Mouse (Mus musculus) frontal cortex, postnatal 10 days (tissue): ENCODE measurements around the gene Pxdc1.

Experiments
- DNase-seq, 2 experiments: peaks; one replicate each; pipeline ENCODE4 v3.0.0; 2022; ENCODE audit warnings: low spot score in 2 of 2, mixed read lengths in 1 of 2

Gene Pxdc1

GRCm38 (mm10) chr13:34653391-34653790 lies at the start of gene Pxdc1:
TSS of gene Pxdc1 (minus strand) at chr13:34653486.
- DNase-seq = no peak

- no peak for DNase-seq
These were observed 47.3 kb upstream of the Pxdc1 start for GRCm38 (mm10) chr13:34700630-34701029.

GRCm38 (mm10) chr13:34700091-34700490 lies 46.8 kb upstream of the Pxdc1 start:
- no peak for DNase-seq

- DNase-seq = no peak
These were observed 43.5 kb upstream of the Pxdc1 start for GRCm38 (mm10) chr13:34696734-34697332.

GRCm38 (mm10) chr13:34693111-34693510 lies 39.8 kb upstream of the Pxdc1 start:
- no peak for DNase-seq

GRCm38 (mm10) chr13:34691049-34691448 lies 37.8 kb upstream of the Pxdc1 start:
- DNase-seq = no peak

- no peak for DNase-seq
These were observed 31.9 kb upstream of the Pxdc1 start for GRCm38 (mm10) chr13:34685008-34685765.

GRCm38 (mm10) chr13:34683762-34684488 lies 30.6 kb upstream of the Pxdc1 start:
- DNase-seq = no peak

GRCm38 (mm10) chr13:34683270-34683669 lies 30.0 kb upstream of the Pxdc1 start:
- DNase-seq = no peak

GRCm38 (mm10) chr13:34676507-34676906 lies 23.2 kb upstream of the Pxdc1 start:
- no peak for DNase-seq

GRCm38 (mm10) chr13:34675847-34676383 lies 22.6 kb upstream of the Pxdc1 start:
- DNase-seq = no peak

GRCm38 (mm10) chr13:34673354-34673753 lies 20.1 kb upstream of the Pxdc1 start:
- DNase-seq = no peak

GRCm38 (mm10) chr13:34669919-34670865 lies 16.9 kb upstream of the Pxdc1 start:
- DNase-seq = no peak

GRCm38 (mm10) chr13:34667197-34667596 lies 13.9 kb upstream of the Pxdc1 start:
- DNase-seq = no peak

- no peak for DNase-seq
These were observed 11.8 kb upstream of the Pxdc1 start for GRCm38 (mm10) chr13:34665074-34665473.

GRCm38 (mm10) chr13:34663762-34664161 lies 10.5 kb upstream of the Pxdc1 start:
- DNase-seq = no peak

- DNase-seq = no peak
These were observed 6.2 kb upstream of the Pxdc1 start for GRCm38 (mm10) chr13:34659507-34659906.

- DNase-seq = no peak
These were observed 3.1 kb upstream of the Pxdc1 start for GRCm38 (mm10) chr13:34656351-34656750.

- DNase-seq = peak in 1 of 2 experiments; percentile 50
These were observed 689 bp downstream of the Pxdc1 start for GRCm38 (mm10) chr13:34652353-34653241.

GRCm38 (mm10) chr13:34652016-34652352 lies 1.3 kb downstream of the Pxdc1 start:
- no peak for DNase-seq
